9 mouse cellular contexts compared by ENCODE assay signal in genomic region chr5:37050521-37051373, GRCm38 (mm10). TPM values are rescaled to one million over a fixed set of nuclear protein-coding genes. Genes with fewer than 3 reads are reported as not detected.
DNase-seq lines count a peak whose midpoint lies in the region; ATAC-seq and TF ChIP-seq lines count a peak whose summit lies in the region.
"Had no signal": no experiment of that assay in that cellular context is flagged by ENCODE, and none has a peak within 500 bp of the region (broad histone marks: within the 10 kb centered on the region; RNA-seq: fewer than 3 reads in every experiment).

No protein-coding gene starts in this region.

- H3K4me2 ChIP-seq in heart, embryonic 16.5 days (ENCODE audit: low read depth, low read length) = peak overlapping the region; percentile 30
- no peak overlapping the region for H3K4me2 ChIP-seq in neural tube, embryonic 15.5 days
- no peak overlapping the region for H3K4me2 ChIP-seq in hindbrain, embryonic 12.5 days (replicated peaks)

- WGBS in heart, embryonic 16.5 days = 20% methylated on average over 9 of the region's 9 CpGs
- 46% methylated on average over 9 of the region's 9 CpGs for WGBS in neural tube, embryonic 15.5 days
- WGBS in hindbrain, embryonic 12.5 days = 49% methylated on average over 9 of the region's 9 CpGs
- 12% methylated on average over 9 of the region's 9 CpGs for WGBS in kidney, adult 2 months

- H3K27ac ChIP-seq in heart, embryonic 16.5 days (ENCODE audit: low read length) = no peak overlapping the region
- H3K27ac ChIP-seq in neural tube, embryonic 15.5 days (replicated peaks) = no peak overlapping the region
- H3K27ac ChIP-seq in hindbrain, embryonic 12.5 days = no peak overlapping the region
- H3K27ac ChIP-seq in kidney, adult 2 months (ENCODE audit: insufficient read depth, low read depth, low read length) = no peak overlapping the region
- H3K27ac ChIP-seq: heart, embryonic 10.5 days had no signal

- no peak overlapping the region for H3K9ac ChIP-seq in heart, embryonic 16.5 days (ENCODE audit: low read length)
- no peak overlapping the region for H3K9ac ChIP-seq in neural tube, embryonic 15.5 days (replicated peaks)
- H3K9ac ChIP-seq in hindbrain, embryonic 12.5 days = no peak overlapping the region

- 0 out of 2 replicates have a peak, but pooled peaks have one; percentile 31 for ATAC-seq in heart, embryonic 16.5 days (replicated peaks; ENCODE audit: extremely low read depth, insufficient read depth, low FRiP score)
- ATAC-seq in granulocyte monocyte progenitor cell, adult 5-6 weeks (replicated peaks; ENCODE audit: poor library complexity, severe bottlenecking) = peak; percentile 60
- ATAC-seq in neural tube, embryonic 15.5 days (ENCODE audit: low FRiP score) = peak; percentile 42
- ATAC-seq in hindbrain, embryonic 12.5 days (ENCODE audit: low FRiP score) = no peak

- H3K4me1 ChIP-seq in heart, embryonic 16.5 days (ENCODE audit: control insufficient read depth, insufficient read depth, low read length) = peaks cover 3% of the 10 kb centered on the region; the same call in 1 of the 2 replicates
- peaks cover 27% of the 10 kb centered on the region for H3K4me1 ChIP-seq in neural tube, embryonic 15.5 days
- H3K4me1 ChIP-seq in hindbrain, embryonic 12.5 days = peaks cover 3% of the 10 kb centered on the region
- no peaks in the 10 kb centered on the region for H3K4me1 ChIP-seq in kidney, adult 2 months (ENCODE audit: control insufficient read depth, insufficient read depth, low read length)

- no peak for TF ChIP-seq CTCF in kidney, adult 2 months (conservative IDR thresholded peaks at IDR 0.05; ENCODE audit: insufficient read depth, insufficient read length, low read depth, low read length)

- TF ChIP-seq POLR2A in kidney, adult 2 months (IDR thresholded peaks at IDR 0.05; ENCODE audit: low read depth, low read length) = no peak

- H3K36me3 ChIP-seq in heart, embryonic 16.5 days (ENCODE audit: control insufficient read depth, insufficient read depth) = no peaks in the 10 kb centered on the region
- H3K36me3 ChIP-seq in neural tube, embryonic 15.5 days = no peaks in the 10 kb centered on the region
- H3K36me3 ChIP-seq in hindbrain, embryonic 12.5 days = no peaks in the 10 kb centered on the region
- H3K36me3 ChIP-seq in kidney, adult 2 months (ENCODE audit: control insufficient read depth, insufficient read depth, low read length) = no peaks in the 10 kb centered on the region
- H3K36me3 ChIP-seq: heart, embryonic 10.5 days had no signal

- no peaks in the 10 kb centered on the region for H3K27me3 ChIP-seq in heart, embryonic 16.5 days (ENCODE audit: control insufficient read depth, insufficient read depth, low read length)
- no peaks in the 10 kb centered on the region for H3K27me3 ChIP-seq in neural tube, embryonic 15.5 days (replicated peaks)
- H3K27me3 ChIP-seq in hindbrain, embryonic 12.5 days = no peaks in the 10 kb centered on the region
- H3K27me3 ChIP-seq in kidney, adult 2 months (replicated peaks; ENCODE audit: control insufficient read depth, insufficient read depth, low read length) = no peaks in the 10 kb centered on the region

- H3K4me3 ChIP-seq in heart, embryonic 16.5 days (ENCODE audit: low read length) = no peak overlapping the region
- H3K4me3 ChIP-seq in neural tube, embryonic 15.5 days (replicated peaks) = no peak overlapping the region
- H3K4me3 ChIP-seq in hindbrain, embryonic 12.5 days = no peak overlapping the region
- no peak overlapping the region for H3K4me3 ChIP-seq in kidney, adult 2 months (ENCODE audit: insufficient read depth, low read depth, low read length)
- H3K4me3 ChIP-seq: heart, embryonic 10.5 days had no signal

- no peak for DNase-seq in heart, postnatal 4 days
- peak; percentile 58 to 59 for DNase-seq in B cell, adult 2 months
- no peak for DNase-seq in cerebellum, adult 8-10 months
- DNase-seq in kidney, adult 2 months = no peak

- H3K9me3 ChIP-seq in heart, embryonic 16.5 days (replicated peaks; ENCODE audit: control insufficient read depth, low read length) = no peaks in the 10 kb centered on the region
- H3K9me3 ChIP-seq in neural tube, embryonic 15.5 days (replicated peaks) = no peaks in the 10 kb centered on the region
- no peaks in the 10 kb centered on the region for H3K9me3 ChIP-seq in hindbrain, embryonic 12.5 days (replicated peaks)
- H3K9me3 ChIP-seq: heart, embryonic 10.5 days had no signal

RNA-seq across cellular contexts. Expression of gene Gm1043, which starts 34.4 kb away (rescaled TPM):
- not detected in 2 replicates for polyA plus RNA-seq in heart, embryonic 16.5 days (2015; fragmentation: Nextera tagmentation; extraction: Ambion mirVana)
- total RNA-seq in heart, postnatal 4 days (2021) = not detected
- not detected in 2 replicates for total RNA-seq in granulocyte monocyte progenitor cell, adult 5-6 weeks (2014; fragmentation: Nextera tagmentation)
- total RNA-seq in granulocyte monocyte progenitor cell, adult 5-6 weeks (2017) = not detected in 2 replicates
- polyA plus RNA-seq in neural tube, embryonic 15.5 days (2015; fragmentation: Nextera tagmentation; extraction: Ambion mirVana) = 1.3 and 2.1 TPM in 2 replicates
- polyA plus RNA-seq in hindbrain, embryonic 12.5 days (2016; fragmentation: Nextera tagmentation; extraction: Ambion mirVana) = 0.36 and 0.52 TPM in 2 replicates
- polyA plus RNA-seq in kidney, adult 2 months (2012; rRNA removed) = 0.08 TPM in 2 replicates
- polyA plus RNA-seq: heart, embryonic 10.5 days had no signal

Comparison
In these comparisons a context has a peak if more than half of its experiments do, and no peak if none do; other contexts are left out.
1. DNase-seq: peak in B cell, adult 2 months (2 of 2); none in heart, postnatal 4 days (single experiment), cerebellum, adult 8-10 months (single experiment) and kidney, adult 2 months (single experiment).